Mouse (Mus musculus) thymus, postnatal 4 days (tissue): Measurements from ENCODE around the gene Gpn2.

Experiments used
- DNase-seq: peaks from one replicate; pipeline ENCODE4 v3.0.0; 2021

The Gpn2 gene

GRCm38 (mm10) chr4:133584059-133584951, at the start of gene Gpn2:
Gpn2 (plus strand) TSS chr4:133584362.
- DNase-seq = peak; percentile 88

GRCm38 (mm10) chr4:133536081-133536480, 48.1 kb upstream of the Gpn2 start:
- DNase-seq = no peak

GRCm38 (mm10) chr4:133536652-133537051, 47.5 kb upstream of the Gpn2 start:
- DNase-seq = no peak

- peak; percentile 94 for DNase-seq
Observed at GRCm38 (mm10) chr4:133545272-133546231, 38.6 kb upstream of the Gpn2 start, which contains the start of gene Nudc. Nudc (minus strand) TSS chr4:133545996.

GRCm38 (mm10) chr4:133552029-133552428, 32.1 kb upstream of the Gpn2 start:
- no peak for DNase-seq

- no peak for DNase-seq
Observed at GRCm38 (mm10) chr4:133552768-133553447, 31.3 kb upstream of the Gpn2 start, which contains the start of gene Nr0b2. Nr0b2 (plus strand) TSS chr4:133553376.

GRCm38 (mm10) chr4:133553448-133554330, 30.5 kb upstream of the Gpn2 start:
- DNase-seq = no peak

- no peak for DNase-seq
Observed at GRCm38 (mm10) chr4:133557041-133557717, 27.0 kb upstream of the Gpn2 start.

- no peak for DNase-seq
Observed at GRCm38 (mm10) chr4:133559846-133560245, 24.3 kb upstream of the Gpn2 start.

GRCm38 (mm10) chr4:133561622-133562021, 22.5 kb upstream of the Gpn2 start:
- DNase-seq = no peak

- no peak for DNase-seq
Observed at GRCm38 (mm10) chr4:133563123-133563571, 21.0 kb upstream of the Gpn2 start.

- DNase-seq = no peak
Observed at GRCm38 (mm10) chr4:133567251-133567650, 16.9 kb upstream of the Gpn2 start.

GRCm38 (mm10) chr4:133569291-133570065, 14.7 kb upstream of the Gpn2 start:
- DNase-seq = no peak

- no peak for DNase-seq
Observed at GRCm38 (mm10) chr4:133570066-133570466, 14.1 kb upstream of the Gpn2 start.

GRCm38 (mm10) chr4:133574070-133574842, 9.9 kb upstream of the Gpn2 start, which contains the start of gene Gpatch3:
Gpatch3 (plus strand) TSS chr4:133574745.
- peak; percentile 90 for DNase-seq

GRCm38 (mm10) chr4:133574843-133575202, 9.3 kb upstream of the Gpn2 start:
- no peak for DNase-seq

- no peak for DNase-seq
Observed at GRCm38 (mm10) chr4:133577983-133578382, 6.2 kb upstream of the Gpn2 start.

- DNase-seq = no peak
Observed at GRCm38 (mm10) chr4:133583690-133584058, 488 bp upstream of the Gpn2 start.

GRCm38 (mm10) chr4:133592570-133592969, 8.4 kb downstream of the Gpn2 start:
- DNase-seq = peak; percentile 74
